Mouse (Mus musculus) cortical plate, adult 2 months (tissue): ENCODE data around the gene Gm17657.

Source experiments
- CTCF ChIP-seq: fragments of 200-500 bp; IDR thresholded peaks from 2 replicates; pipeline ENCODE4 v1.5.1; 2011; ENCODE audit warnings: mild to moderate bottlenecking, control low read depth, low read length; ENCODE audit not compliant: insufficient read depth; ENCODE audit errors: extremely low read depth
- POLR2A ChIP-seq: fragments of 200-500 bp; IDR thresholded peaks from 2 replicates; pipeline ENCODE4 v1.6.1; 2011; ENCODE audit warnings: mild to moderate bottlenecking, low read length, control low read depth; ENCODE audit not compliant: insufficient read depth; ENCODE audit errors: extremely low read depth

- TF ChIP-seq CTCF (no peak), POLR2A (no peak)
Observed at GRCm38 (mm10) chr17:29496211-29497070, 53.0 kb downstream of the Gm17657 start.
